Mouse (Mus musculus): ENCODE data around the gene Ralb. TPM values are rescaled to one million over a fixed set of nuclear protein-coding genes. Genes with fewer than 3 reads are reported as not detected.

Gene Ralb
- polyA plus RNA-seq, 1 experiment from 2014 or later: 124 TPM

GRCm38 (mm10) chr1:119484457-119484856 lies 20.1 kb downstream of the Ralb start:
- Histone ChIP-seq H3K36me3 (ENCODE audit: control insufficient read depth, insufficient read depth, low read length) (peaks cover 25% of the 10 kb centered on the region), H3K4me3 (ENCODE audit: low read depth, low read length) (no peak overlapping the region), H3K4me1 (replicated peaks; ENCODE audit: control insufficient read depth, insufficient read depth, low read length) (no peaks in the 10 kb centered on the region; the same call in 1 of the 2 replicates), H3K9me3 (ENCODE audit: control insufficient read depth, low read length) (0 out of 2 replicates have a peak, but pooled peaks cover 4% of the 10 kb centered on the region), H3K27me3 (replicated peaks; ENCODE audit: control insufficient read depth, insufficient read depth, low read length) (no peaks in the 10 kb centered on the region), H3K27ac (ENCODE audit: low read depth) (no peak overlapping the region), H3K9ac (ENCODE audit: low read length) (no peak overlapping the region), H3K4me2 (ENCODE audit: low read length) (no peak overlapping the region)
- 57% methylated on average over 3 of the region's 3 CpGs for WGBS
- ATAC-seq (replicated peaks; ENCODE audit: low FRiP score, low TSS enrichment, low read depth): no peak
- no peak for DNase-seq (ENCODE audit: low spot score)

- H3K9ac ChIP-seq (ENCODE audit: low read length): no peak overlapping the region
- no peak for ATAC-seq (replicated peaks; ENCODE audit: low FRiP score, low TSS enrichment, low read depth)
- H3K4me1 ChIP-seq (replicated peaks; ENCODE audit: control insufficient read depth, insufficient read depth, low read length): no peaks in the 10 kb centered on the region; the same call in 1 of the 2 replicates
- no peak overlapping the region for H3K4me3 ChIP-seq (ENCODE audit: low read depth, low read length)
- H3K36me3 ChIP-seq (ENCODE audit: control insufficient read depth, insufficient read depth, low read length): peaks cover 27% of the 10 kb centered on the region
- H3K27me3 ChIP-seq (replicated peaks; ENCODE audit: control insufficient read depth, insufficient read depth, low read length): no peaks in the 10 kb centered on the region
- no peak for DNase-seq (ENCODE audit: low spot score)
- no peak overlapping the region for H3K4me2 ChIP-seq (ENCODE audit: low read length)
- 0 out of 2 replicates have a peak, but pooled peaks cover 4% of the 10 kb centered on the region for H3K9me3 ChIP-seq (ENCODE audit: control insufficient read depth, low read length)
- 69% methylated on average over 3 of the region's 3 CpGs for WGBS
- no peak overlapping the region for H3K27ac ChIP-seq (ENCODE audit: low read depth)
Observed at GRCm38 (mm10) chr1:119482891-119483290, 21.7 kb downstream of the Ralb start.

GRCm38 (mm10) chr1:119481205-119481932 lies 23.2 kb downstream of the Ralb start:
- 95% methylated on average over 7 of the region's 7 CpGs for WGBS
- Histone ChIP-seq H3K9ac (ENCODE audit: low read length) (no peak overlapping the region), H3K4me1 (replicated peaks; ENCODE audit: control insufficient read depth, insufficient read depth, low read length) (no peaks in the 10 kb centered on the region), H3K36me3 (ENCODE audit: control insufficient read depth, insufficient read depth, low read length) (peaks cover 42% of the 10 kb centered on the region), H3K27me3 (replicated peaks; ENCODE audit: control insufficient read depth, insufficient read depth, low read length) (no peaks in the 10 kb centered on the region), H3K4me2 (ENCODE audit: low read length) (no peak overlapping the region), H3K4me3 (ENCODE audit: low read depth, low read length) (no peak overlapping the region), H3K9me3 (ENCODE audit: control insufficient read depth, low read length) (0 out of 2 replicates have a peak, but pooled peaks cover 4% of the 10 kb centered on the region), H3K27ac (ENCODE audit: low read depth) (no peak overlapping the region)
- DNase-seq (ENCODE audit: low spot score) (no peak), ATAC-seq (replicated peaks; ENCODE audit: low FRiP score, low TSS enrichment, low read depth) (no peak)

- Histone ChIP-seq H3K27ac (ENCODE audit: low read depth) (no peak overlapping the region), H3K9ac (ENCODE audit: low read length) (no peak overlapping the region), H3K4me3 (ENCODE audit: low read depth, low read length) (no peak overlapping the region), H3K4me1 (replicated peaks; ENCODE audit: control insufficient read depth, insufficient read depth, low read length) (no peaks in the 10 kb centered on the region), H3K9me3 (ENCODE audit: control insufficient read depth, low read length) (0 out of 2 replicates have a peak, but pooled peaks cover 4% of the 10 kb centered on the region), H3K36me3 (ENCODE audit: control insufficient read depth, insufficient read depth, low read length) (peaks cover 49% of the 10 kb centered on the region), H3K27me3 (replicated peaks; ENCODE audit: control insufficient read depth, insufficient read depth, low read length) (no peaks in the 10 kb centered on the region), H3K4me2 (ENCODE audit: low read length) (no peak overlapping the region)
- WGBS: 92% methylated on average over 8 of the region's 8 CpGs
- DNase-seq (ENCODE audit: low spot score) (no peak), ATAC-seq (replicated peaks; ENCODE audit: low FRiP score, low TSS enrichment, low read depth) (no peak)
Observed at GRCm38 (mm10) chr1:119480678-119481077, 23.9 kb downstream of the Ralb start.

- no peak overlapping the region for H3K9ac ChIP-seq (ENCODE audit: low read length)
- no peaks in the 10 kb centered on the region for H3K27me3 ChIP-seq (replicated peaks; ENCODE audit: control insufficient read depth, insufficient read depth, low read length)
- H3K27ac ChIP-seq (ENCODE audit: low read depth): no peak overlapping the region
- H3K4me2 ChIP-seq (ENCODE audit: low read length): no peak overlapping the region
- peaks cover 59% of the 10 kb centered on the region for H3K36me3 ChIP-seq (ENCODE audit: control insufficient read depth, insufficient read depth, low read length)
- no peak for DNase-seq (ENCODE audit: low spot score)
- 87% methylated on average over 4 of the region's 4 CpGs for WGBS
- no peak for ATAC-seq (replicated peaks; ENCODE audit: low FRiP score, low TSS enrichment, low read depth)
- no peak overlapping the region for H3K4me3 ChIP-seq (ENCODE audit: low read depth, low read length)
- H3K9me3 ChIP-seq (ENCODE audit: control insufficient read depth, low read length): 0 out of 2 replicates have a peak, but pooled peaks cover 4% of the 10 kb centered on the region
- H3K4me1 ChIP-seq (replicated peaks; ENCODE audit: control insufficient read depth, insufficient read depth, low read length): no peaks in the 10 kb centered on the region
Observed at GRCm38 (mm10) chr1:119479641-119480040, 25.0 kb downstream of the Ralb start.

- no peak overlapping the region for H3K4me3 ChIP-seq (ENCODE audit: low read depth, low read length)
- no peaks in the 10 kb centered on the region for H3K27me3 ChIP-seq (replicated peaks; ENCODE audit: control insufficient read depth, insufficient read depth, low read length)
- DNase-seq (ENCODE audit: low spot score) (no peak), ATAC-seq (replicated peaks; ENCODE audit: low FRiP score, low TSS enrichment, low read depth) (no peak)
- H3K9me3 ChIP-seq (ENCODE audit: control insufficient read depth, low read length): 0 out of 2 replicates have a peak, but pooled peaks cover 4% of the 10 kb centered on the region
- no peak overlapping the region for H3K4me2 ChIP-seq (ENCODE audit: low read length)
- H3K36me3 ChIP-seq (ENCODE audit: control insufficient read depth, insufficient read depth, low read length): peaks cover 67% of the 10 kb centered on the region
- 85% methylated on average over 7 of the region's 7 CpGs for WGBS
- no peak overlapping the region for H3K9ac ChIP-seq (ENCODE audit: low read length)
- H3K4me1 ChIP-seq (replicated peaks; ENCODE audit: control insufficient read depth, insufficient read depth, low read length): no peaks in the 10 kb centered on the region; the same call in 1 of the 2 replicates
- H3K27ac ChIP-seq (ENCODE audit: low read depth): no peak overlapping the region
Observed at GRCm38 (mm10) chr1:119476905-119477353, 27.7 kb downstream of the Ralb start.

- no peaks in the 10 kb centered on the region for H3K27me3 ChIP-seq (replicated peaks; ENCODE audit: control insufficient read depth, insufficient read depth, low read length)
- H3K36me3 ChIP-seq (ENCODE audit: control insufficient read depth, insufficient read depth, low read length): peaks cover 68% of the 10 kb centered on the region
- WGBS: 92% methylated on average over 7 of the region's 7 CpGs
- H3K9ac ChIP-seq (ENCODE audit: low read length): no peak overlapping the region
- no peak for ATAC-seq (replicated peaks; ENCODE audit: low FRiP score, low TSS enrichment, low read depth)
- no peak overlapping the region for H3K4me2 ChIP-seq (ENCODE audit: low read length)
- no peak overlapping the region for H3K27ac ChIP-seq (ENCODE audit: low read depth)
- H3K4me3 ChIP-seq (ENCODE audit: low read depth, low read length): no peak overlapping the region
- DNase-seq (ENCODE audit: low spot score): no peak
- no peaks in the 10 kb centered on the region for H3K9me3 ChIP-seq (ENCODE audit: control insufficient read depth, low read length)
- no peaks in the 10 kb centered on the region; the same call in 1 of the 2 replicates for H3K4me1 ChIP-seq (replicated peaks; ENCODE audit: control insufficient read depth, insufficient read depth, low read length)
Observed at GRCm38 (mm10) chr1:119474671-119475070, 29.9 kb downstream of the Ralb start.

GRCm38 (mm10) chr1:119472648-119473047 lies 31.9 kb downstream of the Ralb start:
- no peak overlapping the region for H3K4me3 ChIP-seq (ENCODE audit: low read depth, low read length)
- no peak overlapping the region for H3K27ac ChIP-seq (ENCODE audit: low read depth)
- 58% methylated on average over 11 of the region's 11 CpGs for WGBS
- no peak overlapping the region for H3K9ac ChIP-seq (ENCODE audit: low read length)
- ATAC-seq (replicated peaks; ENCODE audit: low FRiP score, low TSS enrichment, low read depth): no peak
- H3K4me2 ChIP-seq (ENCODE audit: low read length): no peak overlapping the region
- H3K9me3 ChIP-seq (ENCODE audit: control insufficient read depth, low read length): no peaks in the 10 kb centered on the region
- no peaks in the 10 kb centered on the region; the same call in 1 of the 2 replicates for H3K4me1 ChIP-seq (replicated peaks; ENCODE audit: control insufficient read depth, insufficient read depth, low read length)
- DNase-seq (ENCODE audit: low spot score): no peak
- peaks cover 77% of the 10 kb centered on the region for H3K36me3 ChIP-seq (ENCODE audit: control insufficient read depth, insufficient read depth, low read length)
- no peaks in the 10 kb centered on the region for H3K27me3 ChIP-seq (replicated peaks; ENCODE audit: control insufficient read depth, insufficient read depth, low read length)
